Mouse (Mus musculus) embryonic facial prominence, embryonic 13.5 days (tissue): Measurements from ENCODE around the gene Med26. TPM values are rescaled to one million over a fixed set of nuclear protein-coding genes. Genes with fewer than 3 reads are reported as not detected.
A peak's percentile ranks its signal among the peaks of the same experiment; 100 is the strongest.

Experiments
- ATAC-seq: fragments of 200-750 bp; cut with Nextera tagmentation; 2 replicates; pipeline ENCODE4 v1.8.0; 2017; ENCODE audit warnings: low read depth; ENCODE audit not compliant: insufficient number of reproducible peaks, insufficient read depth, low FRiP score, low TSS enrichment
- H3K27ac ChIP-seq: fragments of 300-500 bp; sonication (generic); 2 replicates; pipeline ENCODE4 v1.5.1; 2015; ENCODE audit warnings: moderate library complexity, mild to moderate bottlenecking, inconsistent platforms
- H3K27me3 ChIP-seq: fragments of 300-500 bp; sonication (generic); 2 replicates; pipeline ENCODE4 v1.6.1; 2015; ENCODE audit warnings: mild to moderate bottlenecking, inconsistent platforms
- H3K36me3 ChIP-seq: fragments of 300-500 bp; sonication (generic); 2 replicates; pipeline ENCODE4 v1.6.1; 2015; ENCODE audit warnings: mild to moderate bottlenecking, inconsistent platforms
- H3K4me1 ChIP-seq: fragments of 300-500 bp; sonication (generic); 2 replicates; pipeline ENCODE4 v1.6.1; 2015; ENCODE audit warnings: inconsistent platforms
- H3K4me2 ChIP-seq: fragments of 300-500 bp; sonication (generic); 2 replicates; pipeline ENCODE4 v1.6.1; 2015; ENCODE audit warnings: moderate library complexity, mild to moderate bottlenecking, inconsistent platforms
- H3K4me3 ChIP-seq: fragments of 300-500 bp; sonication (generic); 2 replicates; pipeline ENCODE4 v1.5.1; 2015; ENCODE audit warnings: mild to moderate bottlenecking, inconsistent platforms
- H3K9ac ChIP-seq: fragments of 300-500 bp; sonication (generic); 2 replicates; pipeline ENCODE4 v1.6.1; 2015; ENCODE audit warnings: mild to moderate bottlenecking, inconsistent platforms
- H3K9me3 ChIP-seq: fragments of 300-500 bp; sonication (generic); 2 replicates; pipeline ENCODE4 v1.6.1; 2016; ENCODE audit warnings: inconsistent platforms
- WGBS: fragments of 180-500 bp; shearing (Covaris S2); methylation state at CpG from one replicate; pipeline ENCODE4 v1.1.7; 2015; ENCODE audit warnings: mixed read lengths; 5-methylcytosine and 5-hydroxymethylcytosine counted together
- polyA plus RNA-seq: library from polyadenylated mRNA; unstranded; fragments of >200 nt; fragmentation: Nextera tagmentation; extraction: Ambion mirVana; gene quantifications from 2 replicates; pipeline ENCODE4 v1.2.1, GENCODE M21; 2015

The Med26 gene
- polyA plus RNA-seq, 1 experiment from 2014 or later: 20.4 TPM

GRCm38 (mm10) chr8:72485456-72486199 is 62.4 kb downstream of the Med26 start:
- no peak overlapping the region for H3K4me3 ChIP-seq
- no peak overlapping the region for H3K9ac ChIP-seq
- H3K4me1 ChIP-seq: peaks cover 6% of the 10 kb centered on the region; the same call in 1 of the 2 replicates
- WGBS: 85% methylated on average over 6 of the region's 6 CpGs
- no peaks in the 10 kb centered on the region for H3K27me3 ChIP-seq
- H3K27ac ChIP-seq: no peak overlapping the region
- peaks cover 82% of the 10 kb centered on the region for H3K36me3 ChIP-seq
- no peak overlapping the region for H3K4me2 ChIP-seq
- H3K9me3 ChIP-seq: no peaks in the 10 kb centered on the region
- no peak for ATAC-seq

DNA sequence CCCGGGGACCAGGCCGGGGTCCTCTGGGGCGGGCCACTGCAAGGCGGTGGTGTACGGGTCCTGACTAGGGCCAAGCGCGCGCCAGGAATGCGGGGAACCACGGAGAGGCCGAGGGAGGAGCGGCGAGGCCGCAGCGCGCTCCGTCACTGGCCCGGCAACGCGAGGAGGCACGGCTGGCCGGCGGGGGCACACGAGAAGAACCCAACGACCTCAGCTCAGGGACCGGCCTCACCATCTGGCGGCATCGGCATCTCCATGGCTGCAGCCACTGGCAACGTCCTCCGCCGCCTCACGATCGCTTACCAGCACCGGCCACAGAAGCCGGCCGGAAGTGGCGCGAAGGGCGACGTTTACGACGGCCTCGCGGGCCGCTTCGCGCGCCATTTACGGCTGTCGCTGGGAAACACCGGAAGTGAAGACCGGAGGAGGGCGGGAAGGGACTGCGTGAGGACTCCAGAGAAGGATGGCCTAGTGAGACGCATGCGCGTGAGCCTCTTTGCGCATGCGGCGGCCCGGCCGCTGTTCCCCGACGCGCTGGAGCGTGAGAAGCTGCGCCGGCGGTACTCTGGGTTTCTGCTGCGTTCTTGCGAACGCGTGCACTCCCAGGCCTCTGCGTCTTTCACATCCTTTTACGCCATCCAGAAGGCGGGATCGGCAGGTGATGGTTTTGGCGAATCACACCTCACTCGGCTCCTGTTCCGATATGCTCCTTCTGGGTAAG is 73.1 kb downstream of the Med26 start, which contains the start of gene Cherp:
Gene Cherp (minus strand): TSS at position 401 of the 721 bp plus-strand sequence.
- under 1% methylated on average over 80 of the region's 80 CpGs for WGBS

DNA sequence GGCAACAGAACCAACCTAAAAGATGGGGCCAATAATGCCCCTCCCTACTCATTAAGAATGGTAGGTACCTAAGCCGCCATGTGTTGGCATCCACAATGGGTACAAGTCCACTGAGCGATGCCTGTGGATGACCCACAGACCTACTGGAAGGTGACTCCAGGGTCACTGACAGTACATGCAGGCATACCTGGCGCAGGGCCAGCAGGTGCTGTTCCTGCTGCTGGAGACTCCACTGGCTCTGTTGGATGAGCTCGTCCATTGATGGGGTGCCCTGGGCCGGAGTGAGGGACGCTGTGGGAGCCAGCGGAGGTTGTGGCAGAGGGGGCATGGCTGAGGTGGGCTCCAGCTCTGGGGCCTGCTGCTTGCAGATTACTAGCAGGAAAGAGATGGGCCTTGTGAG is 77.4 kb downstream of the Med26 start:
- Histone ChIP-seq H3K9ac (no peak overlapping the region), H3K4me1 (peaks cover 13% of the 10 kb centered on the region), H3K9me3 (no peaks in the 10 kb centered on the region), H3K27me3 (no peaks in the 10 kb centered on the region), H3K4me3 (no peak overlapping the region), H3K27ac (no peak overlapping the region), H3K4me2 (no peak overlapping the region), H3K36me3 (peaks cover 76% of the 10 kb centered on the region)
- ATAC-seq: no peak
- WGBS: 96% methylated on average over 7 of the region's 7 CpGs

More for the DNA sequence above, 73.1 kb downstream of the Med26 start, which contains the start of gene Cherp:
- Histone ChIP-seq H3K9ac (peak within 1 kb of the TSS; percentile 88), H3K4me2 (peak within 1 kb of the TSS; percentile 94), H3K27me3 (no peaks in the 10 kb centered on the region), H3K36me3 (peaks cover 44% of the 10 kb centered on the region), H3K4me1 (peaks cover 20% of the 10 kb centered on the region), H3K9me3 (no peaks in the 10 kb centered on the region), H3K4me3 (peak within 1 kb of the TSS; percentile 89), H3K27ac (peak within 1 kb of the TSS; percentile 88)
- ATAC-seq: peak; percentile 95

GRCm38 (mm10) chr8:72469984-72470383 is 78.1 kb downstream of the Med26 start:
- Histone ChIP-seq H3K27ac (no peak overlapping the region), H3K36me3 (peaks cover 83% of the 10 kb centered on the region), H3K27me3 (no peaks in the 10 kb centered on the region), H3K4me2 (no peak overlapping the region), H3K9me3 (no peaks in the 10 kb centered on the region), H3K4me3 (no peak overlapping the region), H3K4me1 (peaks cover 12% of the 10 kb centered on the region), H3K9ac (no peak overlapping the region)
- 95% methylated on average over 8 of the region's 8 CpGs for WGBS
- ATAC-seq: no peak

- Histone ChIP-seq H3K4me2 (no peak overlapping the region), H3K4me1 (peaks cover 10% of the 10 kb centered on the region), H3K27ac (no peak overlapping the region), H3K4me3 (no peak overlapping the region), H3K9ac (no peak overlapping the region), H3K27me3 (no peaks in the 10 kb centered on the region), H3K36me3 (peaks cover 91% of the 10 kb centered on the region), H3K9me3 (no peaks in the 10 kb centered on the region)
- 96% methylated on average over 2 of the region's 2 CpGs for WGBS
- no peak for ATAC-seq
Measured at GRCm38 (mm10) chr8:72469243-72469642, 78.8 kb downstream of the Med26 start.

DNA sequence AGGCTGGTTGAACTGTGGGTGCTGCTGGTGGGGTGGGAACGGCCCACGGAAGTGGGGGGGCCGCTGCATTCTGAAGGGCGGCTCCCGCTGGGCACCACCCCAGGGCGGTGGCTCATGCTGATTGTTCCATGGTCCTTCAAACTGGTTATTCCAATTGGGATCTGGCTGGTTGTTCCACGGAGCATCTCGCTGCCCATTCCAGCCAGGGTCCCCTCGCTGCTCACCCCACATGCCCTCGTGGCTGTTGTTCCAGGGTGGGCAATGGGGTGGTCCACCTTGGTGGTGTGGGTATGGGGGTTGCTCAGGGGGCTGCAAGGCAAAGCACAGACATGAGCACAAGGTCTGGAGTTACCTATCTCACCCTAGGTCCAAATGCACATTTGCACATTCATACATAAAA is 83.9 kb downstream of the Med26 start:
- H3K36me3 ChIP-seq: peaks cover 100% of the 10 kb centered on the region
- H3K4me1 ChIP-seq: no peaks in the 10 kb centered on the region
- no peak overlapping the region for H3K27ac ChIP-seq
- no peak overlapping the region for H3K9ac ChIP-seq
- no peak overlapping the region for H3K4me2 ChIP-seq
- no peak for ATAC-seq
- WGBS: 93% methylated on average over 10 of the region's 10 CpGs
- no peaks in the 10 kb centered on the region for H3K9me3 ChIP-seq
- no peaks in the 10 kb centered on the region for H3K27me3 ChIP-seq
- no peak overlapping the region for H3K4me3 ChIP-seq

GRCm38 (mm10) chr8:72459881-72460533 is 88.1 kb downstream of the Med26 start:
- Histone ChIP-seq H3K27ac (no peak overlapping the region), H3K36me3 (peaks cover 86% of the 10 kb centered on the region)

GRCm38 (mm10) chr8:72458457-72458856 is 89.6 kb downstream of the Med26 start:
- H3K27me3 ChIP-seq: no peaks in the 10 kb centered on the region
- H3K27ac ChIP-seq: no peak overlapping the region
- no peak overlapping the region for H3K4me2 ChIP-seq
- no peaks in the 10 kb centered on the region; the same call in 1 of the 2 replicates for H3K9me3 ChIP-seq
- H3K36me3 ChIP-seq: peaks cover 86% of the 10 kb centered on the region
- ATAC-seq: no peak
- no peak overlapping the region for H3K4me3 ChIP-seq
- WGBS: 86% methylated on average over 6 of the region's 6 CpGs
- H3K9ac ChIP-seq: no peak overlapping the region
- H3K4me1 ChIP-seq: no peaks in the 10 kb centered on the region

More at GRCm38 (mm10) chr8:72459881-72460533, 88.1 kb downstream of the Med26 start:
- ATAC-seq: no peak
- Histone ChIP-seq H3K4me3 (no peak overlapping the region), H3K9ac (no peak overlapping the region), H3K4me1 (no peaks in the 10 kb centered on the region), H3K27me3 (no peaks in the 10 kb centered on the region), H3K9me3 (no peaks in the 10 kb centered on the region), H3K4me2 (no peak overlapping the region)
- 89% methylated on average over 4 of the region's 4 CpGs for WGBS

DNA sequence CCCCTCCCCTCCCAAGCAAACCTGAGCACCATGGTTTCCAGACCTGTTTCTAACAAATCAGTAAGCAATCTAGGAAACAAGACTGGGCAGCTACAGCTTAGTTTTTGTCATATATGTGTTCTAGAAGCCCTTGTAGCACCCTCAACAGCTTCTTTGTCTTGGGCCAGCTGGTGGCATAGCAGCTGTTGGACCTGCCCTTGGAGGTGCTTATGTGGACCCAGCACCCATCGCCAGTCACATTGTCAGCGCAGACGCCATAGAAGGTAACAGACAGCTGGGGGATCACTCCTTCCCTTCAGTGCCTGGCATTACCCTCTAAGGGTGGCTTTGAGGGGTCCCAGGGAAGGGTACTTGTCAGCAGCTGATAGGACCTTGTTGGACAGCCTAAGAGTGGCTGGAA is 90.3 kb downstream of the Med26 start:
- Histone ChIP-seq H3K4me3 (no peak overlapping the region), H3K9ac (no peak overlapping the region), H3K9me3 (no peaks in the 10 kb centered on the region; the same call in 1 of the 2 replicates), H3K4me2 (no peak overlapping the region), H3K27ac (no peak overlapping the region), H3K4me1 (no peaks in the 10 kb centered on the region), H3K36me3 (peaks cover 86% of the 10 kb centered on the region), H3K27me3 (no peaks in the 10 kb centered on the region)
- 95% methylated on average over 3 of the region's 3 CpGs for WGBS
- no peak for ATAC-seq

GRCm38 (mm10) chr8:72455317-72455716 is 92.8 kb downstream of the Med26 start:
- Histone ChIP-seq H3K27me3 (no peaks in the 10 kb centered on the region), H3K36me3 (peaks cover 82% of the 10 kb centered on the region), H3K9ac (no peak overlapping the region), H3K9me3 (no peaks in the 10 kb centered on the region; the same call in 1 of the 2 replicates), H3K27ac (no peak overlapping the region), H3K4me3 (no peak overlapping the region), H3K4me2 (no peak overlapping the region), H3K4me1 (no peaks in the 10 kb centered on the region)
- ATAC-seq: no peak
- 86% methylated on average over 4 of the region's 4 CpGs for WGBS

GRCm38 (mm10) chr8:72453904-72454303 is 94.2 kb downstream of the Med26 start:
- ATAC-seq: no peak
- H3K9ac ChIP-seq: no peak overlapping the region
- no peak overlapping the region for H3K4me2 ChIP-seq
- H3K4me3 ChIP-seq: no peak overlapping the region
- H3K4me1 ChIP-seq: no peaks in the 10 kb centered on the region
- H3K27me3 ChIP-seq: no peaks in the 10 kb centered on the region
- 93% methylated on average over 2 of the region's 2 CpGs for WGBS
- H3K27ac ChIP-seq: no peak overlapping the region
- peaks cover 82% of the 10 kb centered on the region for H3K36me3 ChIP-seq
- H3K9me3 ChIP-seq: no peaks in the 10 kb centered on the region; the same call in 1 of the 2 replicates
